Mouse (Mus musculus) stomach, postnatal 0 days (tissue): ENCODE results near the gene Trpv2. TPM values are rescaled to one million over a fixed set of nuclear protein-coding genes. Genes with fewer than 3 reads are reported as not detected.

Experiments
- ATAC-seq: fragments of 200-750 bp; cut with Nextera tagmentation; 2 replicates; pipeline ENCODE4 v1.8.0; 2017; ENCODE audit not compliant: low FRiP score, low TSS enrichment
- DNase-seq: peaks from one replicate; pipeline ENCODE4 v3.0.0-alpha.2; 2016; ENCODE audit warnings: low spot score
- H3K27ac ChIP-seq: fragments of 300-500 bp; sonication (generic); replicated peaks from 2 replicates; pipeline ENCODE4 v1.5.1; 2014; ENCODE audit warnings: mild to moderate bottlenecking, control low read depth
- H3K27me3 ChIP-seq: fragments of 300-500 bp; sonication (generic); 2 replicates; pipeline ENCODE4 v1.6.1; 2014; ENCODE audit warnings: low read length; ENCODE audit not compliant: control insufficient read depth, insufficient read depth
- H3K36me3 ChIP-seq: fragments of 300-500 bp; sonication (generic); 2 replicates; pipeline ENCODE4 v1.6.1; 2014; ENCODE audit warnings: low read length, mixed read lengths; ENCODE audit not compliant: control insufficient read depth, insufficient read depth
- H3K4me1 ChIP-seq: fragments of 300-500 bp; sonication (generic); replicated peaks from 2 replicates; pipeline ENCODE4 v1.6.1; 2014; ENCODE audit warnings: antibody characterized with exemption; ENCODE audit not compliant: control insufficient read depth, insufficient read depth
- H3K4me2 ChIP-seq: fragments of 300-500 bp; sonication (generic); replicated peaks from 2 replicates; pipeline ENCODE4 v1.6.1; 2014; ENCODE audit warnings: low read depth, mild to moderate bottlenecking, control low read depth, moderate library complexity
- H3K4me3 ChIP-seq: fragments of 300-500 bp; sonication (generic); 2 replicates; pipeline ENCODE4 v1.5.1; 2014; ENCODE audit warnings: low read depth, low read length, control low read depth
- H3K9ac ChIP-seq: fragments of 300-500 bp; sonication (generic); 2 replicates; pipeline ENCODE4 v1.6.1; 2014; ENCODE audit warnings: mild to moderate bottlenecking, low read length, control low read depth, mixed read lengths
- H3K9me3 ChIP-seq: fragments of 300-500 bp; sonication (generic); 2 replicates; pipeline ENCODE4 v1.6.1; 2016; ENCODE audit warnings: low read length; ENCODE audit not compliant: control insufficient read depth
- CTCF ChIP-seq: IDR thresholded peaks from 2 replicates; pipeline ENCODE4 v1.5.1; 2016; ENCODE audit warnings: antibody characterized with exemption, low read depth, mild to moderate bottlenecking, moderate library complexity
- EP300 ChIP-seq: optimal IDR thresholded peaks from 2 replicates; pipeline ENCODE3; 2016; ENCODE audit warnings: antibody characterized with exemption
- WGBS: fragments of 180-500 bp; shearing (Covaris S2); extraction: QIAGEN DNeasy Blood & Tissue Kit; methylation state at CpG from one replicate; pipeline ENCODE4 v1.1.7; 2014; 5-methylcytosine and 5-hydroxymethylcytosine counted together
- polyA plus RNA-seq: library from polyadenylated mRNA; unstranded; fragments of >200 nt; fragmentation: Nextera tagmentation; extraction: Ambion mirVana; gene quantifications from 2 replicates; pipeline ENCODE4 v1.2.1, GENCODE M21; 2015

The Trpv2 gene
- polyA plus RNA-seq, 1 experiment from 2014 or later: 11.0 TPM

GRCm38 (mm10) chr11:62554934-62555517, 19.3 kb upstream of the Trpv2 start:
- H3K27me3 ChIP-seq: no peaks in the 10 kb centered on the region
- TF ChIP-seq CTCF: no peak
- TF ChIP-seq EP300: no peak
- ATAC-seq (no peak), DNase-seq (no peak)
- H3K4me2 ChIP-seq: peak overlapping the region; percentile 76; the same call in 1 of the 2 replicates
- H3K27ac ChIP-seq: no peak overlapping the region
- H3K4me1 ChIP-seq: peaks cover 3% of the 10 kb centered on the region; the same call in 1 of the 2 replicates
- no peak overlapping the region for H3K9ac ChIP-seq
- H3K4me3 ChIP-seq: no peak overlapping the region
- no peaks in the 10 kb centered on the region for H3K9me3 ChIP-seq
- 0 out of 2 replicates have a peak, but pooled peaks cover 3% of the 10 kb centered on the region for H3K36me3 ChIP-seq

DNA sequence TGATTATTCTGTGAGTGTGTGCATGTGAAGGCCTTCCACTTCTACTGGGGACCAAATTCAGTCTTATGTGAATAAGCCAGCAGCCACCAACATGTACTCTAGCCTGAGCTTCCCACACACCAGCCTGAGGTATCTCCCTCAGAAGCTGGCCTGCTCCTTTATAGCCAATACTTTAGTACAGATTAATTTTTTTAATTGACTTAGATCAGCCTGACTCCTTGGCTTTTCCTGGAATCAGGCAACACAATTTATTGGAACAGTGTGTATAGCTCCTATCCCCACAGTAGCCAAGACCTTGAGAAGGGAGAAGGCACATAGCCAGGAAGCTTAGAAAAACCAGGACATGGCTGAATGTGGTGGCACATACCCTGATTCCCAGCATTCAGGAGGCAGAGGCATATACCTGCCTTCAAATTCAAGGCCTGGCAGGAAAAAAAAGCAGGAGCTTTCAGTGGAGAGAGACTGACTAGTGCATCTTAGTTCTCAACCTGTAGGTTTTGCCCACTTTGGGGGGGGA, 18.3 kb upstream of the Trpv2 start:
- Histone ChIP-seq H3K4me2 (no peak overlapping the region), H3K27ac (no peak overlapping the region)
- no peak for ATAC-seq

GRCm38 (mm10) chr11:62557205-62557604, 17.1 kb upstream of the Trpv2 start:
- Histone ChIP-seq H3K27me3 (no peaks in the 10 kb centered on the region), H3K4me1 (peaks cover 3% of the 10 kb centered on the region; the same call in 1 of the 2 replicates), H3K27ac (no peak overlapping the region), H3K4me3 (no peak overlapping the region), H3K9ac (no peak overlapping the region), H3K4me2 (no peak overlapping the region), H3K9me3 (no peaks in the 10 kb centered on the region), H3K36me3 (0 out of 2 replicates have a peak, but pooled peaks cover 3% of the 10 kb centered on the region)
- DNase-seq: peak; percentile 38
- 42% methylated on average over 5 of the region's 5 CpGs for WGBS
- peak; percentile 71 for ATAC-seq
- no peak for TF ChIP-seq CTCF
- TF ChIP-seq EP300: no peak

More for the DNA sequence above, 18.3 kb upstream of the Trpv2 start:
- Histone ChIP-seq H3K9ac (no peak overlapping the region), H3K9me3 (no peaks in the 10 kb centered on the region), H3K27me3 (no peaks in the 10 kb centered on the region), H3K36me3 (0 out of 2 replicates have a peak, but pooled peaks cover 3% of the 10 kb centered on the region), H3K4me1 (peaks cover 3% of the 10 kb centered on the region; the same call in 1 of the 2 replicates), H3K4me3 (no peak overlapping the region)
- TF ChIP-seq EP300 (no peak), CTCF (no peak)
- DNase-seq: no peak

GRCm38 (mm10) chr11:62558152-62558551, 16.1 kb upstream of the Trpv2 start:
- Histone ChIP-seq H3K27ac (no peak overlapping the region), H3K4me1 (peaks cover 3% of the 10 kb centered on the region; the same call in 1 of the 2 replicates), H3K4me2 (no peak overlapping the region), H3K4me3 (no peak overlapping the region), H3K9me3 (no peaks in the 10 kb centered on the region), H3K9ac (no peak overlapping the region), H3K27me3 (no peaks in the 10 kb centered on the region), H3K36me3 (0 out of 2 replicates have a peak, but pooled peaks cover 2% of the 10 kb centered on the region)
- ATAC-seq: no peak
- DNase-seq: no peak
- WGBS: 75% methylated on average over 2 of the region's 2 CpGs
- TF ChIP-seq CTCF: no peak
- no peak for TF ChIP-seq EP300

- no peaks in the 10 kb centered on the region for H3K9me3 ChIP-seq
- peak; percentile 47 for DNase-seq
- H3K27me3 ChIP-seq: no peaks in the 10 kb centered on the region
- H3K4me2 ChIP-seq: no peak overlapping the region
- 47% methylated on average over 6 of the region's 6 CpGs for WGBS
- H3K27ac ChIP-seq: peak overlapping the region; percentile 45; the same call in 1 of the 2 replicates
- no peak; the same call in 1 of the 2 replicates for ATAC-seq
- no peak overlapping the region for H3K9ac ChIP-seq
- H3K36me3 ChIP-seq: no peaks in the 10 kb centered on the region
- H3K4me1 ChIP-seq: no peaks in the 10 kb centered on the region; the same call in 1 of the 2 replicates
- no peak overlapping the region for H3K4me3 ChIP-seq
- no peak for TF ChIP-seq EP300
- no peak for TF ChIP-seq CTCF
Measured at GRCm38 (mm10) chr11:62558961-62559646, 15.2 kb upstream of the Trpv2 start.
